In genomic region chr8:125649447-125649846, GRCm38 (mm10) we compare ENCODE assay signal across 27 mouse cellular contexts. TPM values are rescaled to one million over a fixed set of nuclear protein-coding genes. Genes with fewer than 3 reads are reported as not detected.
DNase-seq lines count a peak whose midpoint lies in the region; ATAC-seq and TF ChIP-seq lines count a peak whose summit lies in the region.
"Had no signal": no experiment of that assay in that cellular context is flagged by ENCODE, and none has a peak within 500 bp of the region (broad histone marks: within the 10 kb centered on the region; RNA-seq: fewer than 3 reads in every experiment).

No protein-coding gene starts in this region.

- H3K9ac ChIP-seq in forebrain, embryonic 15.5 days (replicated peaks): no peak overlapping the region
- no peak overlapping the region for H3K9ac ChIP-seq in heart, embryonic 12.5 days
- H3K9ac ChIP-seq: heart, embryonic 13.5 days; hindbrain, embryonic 13.5 days; limb, embryonic 12.5 days; liver, embryonic 15.5 days; midbrain, embryonic 13.5 days; stomach, embryonic 15.5 days had no signal

- peak; percentile 22 for DNase-seq in thymus, postnatal 0 days (ENCODE audit: low spot score)
- no peak for DNase-seq in thymus, adult 2 months
- DNase-seq in frontal cortex, postnatal 36 days (ENCODE audit: low spot score in 2 of 2): no peak
- no peak for DNase-seq in heart, adult 9 months (ENCODE audit: low spot score in 2 of 2)
- DNase-seq: adrenal gland, adult 2 months; cerebellum, adult 2 months; gastrocnemius, postnatal 36 days; heart, postnatal 14 days; kidney, adult 18-20 months; kidney, postnatal 4 days; lung, postnatal 4 days; right cerebral cortex, adult 18-20 months; right cerebral cortex, postnatal 4 days; thymus, postnatal 4 days had no signal

- ATAC-seq in common myeloid progenitor, adult 5-6 weeks (replicated peaks; ENCODE audit: low read depth, poor library complexity, severe bottlenecking): peak; percentile 98
- no peak for ATAC-seq in forebrain, embryonic 15.5 days (replicated peaks)
- ATAC-seq in heart, embryonic 12.5 days (ENCODE audit: insufficient number of reproducible peaks, low FRiP score): no peak
- ATAC-seq: forebrain, embryonic 16.5 days; midbrain, embryonic 13.5 days; Patski had no signal

- H3K27me3 ChIP-seq in thymus, adult 2 months (ENCODE audit: control insufficient read depth, insufficient read depth, low read length): no peaks in the 10 kb centered on the region
- peaks cover 3% of the 10 kb centered on the region for H3K27me3 ChIP-seq in megakaryocyte, embryonic 14.5 days (replicated peaks)
- no peaks in the 10 kb centered on the region for H3K27me3 ChIP-seq in forebrain, embryonic 15.5 days
- no peaks in the 10 kb centered on the region for H3K27me3 ChIP-seq in heart, embryonic 12.5 days (replicated peaks)
- H3K27me3 ChIP-seq: heart, embryonic 13.5 days; hindbrain, embryonic 13.5 days; limb, embryonic 12.5 days; liver, embryonic 15.5 days; midbrain, embryonic 13.5 days; Patski; stomach, embryonic 15.5 days had no signal

- no peaks in the 10 kb centered on the region for H3K9me3 ChIP-seq in megakaryocyte, embryonic 14.5 days
- no peaks in the 10 kb centered on the region for H3K9me3 ChIP-seq in forebrain, embryonic 15.5 days
- H3K9me3 ChIP-seq in heart, embryonic 12.5 days (replicated peaks): no peaks in the 10 kb centered on the region
- H3K9me3 ChIP-seq: embryonic facial prominence, embryonic 10.5 days; heart, embryonic 13.5 days; hindbrain, embryonic 13.5 days; limb, embryonic 12.5 days; liver, embryonic 15.5 days; midbrain, embryonic 13.5 days; stomach, embryonic 15.5 days had no signal

- peaks cover 6% of the 10 kb centered on the region; the same call in 1 of the 2 replicates for H3K4me1 ChIP-seq in thymus, adult 2 months (replicated peaks; ENCODE audit: control insufficient read depth, insufficient read depth, low read length)
- H3K4me1 ChIP-seq in megakaryocyte, embryonic 14.5 days: peaks cover 5% of the 10 kb centered on the region; the same call in 1 of the 2 replicates
- H3K4me1 ChIP-seq in forebrain, embryonic 15.5 days: peaks cover 4% of the 10 kb centered on the region; the same call in 1 of the 2 replicates
- no peaks in the 10 kb centered on the region; the same call in 1 of the 2 replicates for H3K4me1 ChIP-seq in heart, embryonic 12.5 days (replicated peaks)
- H3K4me1 ChIP-seq: heart, embryonic 13.5 days; liver, embryonic 15.5 days; midbrain, embryonic 13.5 days; stomach, embryonic 15.5 days had no signal

- no peak overlapping the region for H3K4me3 ChIP-seq in thymus, adult 2 months (ENCODE audit: control insufficient read depth, insufficient read depth, low read length)
- H3K4me3 ChIP-seq in megakaryocyte, embryonic 14.5 days (replicated peaks): peak overlapping the region; percentile 21
- no peak overlapping the region for H3K4me3 ChIP-seq in forebrain, embryonic 15.5 days
- H3K4me3 ChIP-seq in heart, embryonic 12.5 days: no peak overlapping the region
- H3K4me3 ChIP-seq: embryonic facial prominence, embryonic 10.5 days; heart, embryonic 13.5 days; hindbrain, embryonic 13.5 days; limb, embryonic 12.5 days; liver, embryonic 15.5 days; midbrain, embryonic 13.5 days; stomach, embryonic 15.5 days had no signal

- TF ChIP-seq CTCF in thymus, adult 2 months (IDR thresholded peaks at IDR 0.05; ENCODE audit: borderline replicate concordance, control insufficient read depth, extremely low read depth, insufficient read depth, low read length, poor library complexity): no peak

- no peak overlapping the region for H3K27ac ChIP-seq in thymus, adult 2 months (ENCODE audit: control insufficient read depth, insufficient read depth, low read length)
- H3K27ac ChIP-seq in forebrain, embryonic 15.5 days (replicated peaks): no peak overlapping the region
- no peak overlapping the region for H3K27ac ChIP-seq in heart, embryonic 12.5 days (ENCODE audit: poor library complexity, severe bottlenecking)
- H3K27ac ChIP-seq: embryonic facial prominence, embryonic 10.5 days; heart, embryonic 13.5 days; hindbrain, embryonic 13.5 days; limb, embryonic 12.5 days; liver, embryonic 15.5 days; midbrain, embryonic 13.5 days; stomach, embryonic 15.5 days had no signal

- H3K4me2 ChIP-seq in forebrain, embryonic 15.5 days (replicated peaks): no peak overlapping the region
- H3K4me2 ChIP-seq in heart, embryonic 12.5 days: no peak overlapping the region
- H3K4me2 ChIP-seq: heart, embryonic 13.5 days; hindbrain, embryonic 13.5 days; limb, embryonic 12.5 days; liver, embryonic 15.5 days; midbrain, embryonic 13.5 days; stomach, embryonic 15.5 days had no signal

- 11% methylated on average over 4 of the region's 4 CpGs for WGBS in thymus, adult 2 months
- 79% methylated on average over 4 of the region's 4 CpGs for WGBS in forebrain, embryonic 15.5 days
- 69% methylated on average over 4 of the region's 4 CpGs for WGBS in heart, embryonic 12.5 days

- H3K36me3 ChIP-seq in thymus, adult 2 months (ENCODE audit: control insufficient read depth, insufficient read depth, low read length): no peaks in the 10 kb centered on the region
- no peaks in the 10 kb centered on the region for H3K36me3 ChIP-seq in megakaryocyte, embryonic 14.5 days (replicated peaks; ENCODE audit: low read length)
- H3K36me3 ChIP-seq in forebrain, embryonic 15.5 days: no peaks in the 10 kb centered on the region
- no peaks in the 10 kb centered on the region for H3K36me3 ChIP-seq in heart, embryonic 12.5 days
- H3K36me3 ChIP-seq: embryonic facial prominence, embryonic 10.5 days; heart, embryonic 13.5 days; hindbrain, embryonic 13.5 days; limb, embryonic 12.5 days; liver, embryonic 15.5 days; midbrain, embryonic 13.5 days; stomach, embryonic 15.5 days had no signal

- no peak for TF ChIP-seq POLR2A in thymus, adult 2 months (IDR thresholded peaks at IDR 0.05; ENCODE audit: control insufficient read depth, extremely low read depth, insufficient read depth, low read length, poor library complexity)

RNA-seq across cellular contexts. Expression of gene Map10, which starts 20.2 kb away (rescaled TPM):
- polyA plus RNA-seq in thymus, postnatal 0 days (2015; fragmentation: Nextera tagmentation; extraction: Ambion mirVana): 2.5 and 3.5 TPM in 2 replicates
- polyA plus RNA-seq in thymus, adult 2 months (2012; rRNA removed): 1.5 and 2.5 TPM in 2 replicates
- 3.2 and 3.3 TPM in 2 replicates for total RNA-seq in common myeloid progenitor, adult 5-6 weeks (2017)
- polyA plus RNA-seq in megakaryocyte, embryonic 14.5 days (2012; ENCODE audit: insufficient read depth, low replicate concordance): 0.47 TPM in 1 of 2 replicates, not detected in the other
- polyA plus RNA-seq in forebrain, embryonic 15.5 days (2015; fragmentation: Nextera tagmentation; extraction: Ambion mirVana): 10.3 and 11.5 TPM in 2 replicates
- polyA plus RNA-seq in heart, embryonic 12.5 days (2016; fragmentation: Nextera tagmentation; extraction: Ambion mirVana): 7.9 and 8.2 TPM in 2 replicates
- polyA plus RNA-seq: Patski had no signal
